Mouse (Mus musculus) hindbrain, embryonic 14.5 days (tissue): ENCODE results near the gene Pigs. TPM values are rescaled to one million over a fixed set of nuclear protein-coding genes. Genes with fewer than 3 reads are reported as not detected.
A peak's percentile ranks its signal among the peaks of the same experiment; 100 is the strongest.

Source experiments
- ATAC-seq: fragments of 200-750 bp; cut with Nextera tagmentation; 2 replicates; pipeline ENCODE4 v1.8.0; 2017; ENCODE audit warnings: moderate number of reproducible peaks, mild to moderate bottlenecking, moderate TSS enrichment, moderate library complexity; ENCODE audit not compliant: low FRiP score
- DNase-seq: peaks from one replicate; pipeline ENCODE4 v3.0.0-alpha.2; 2015; ENCODE audit warnings: low spot score
- H3K27ac ChIP-seq: fragments of 300-500 bp; sonication (generic); 2 replicates; pipeline ENCODE4 v1.5.1; 2014; ENCODE audit warnings: mild to moderate bottlenecking, moderate library complexity
- H3K27me3 ChIP-seq: fragments of 300-500 bp; sonication (generic); 2 replicates; pipeline ENCODE4 v1.6.1; 2014; ENCODE audit warnings: mild to moderate bottlenecking, low read length, mixed read lengths; ENCODE audit not compliant: control insufficient read depth, insufficient read depth
- H3K36me3 ChIP-seq: fragments of 300-500 bp; sonication (generic); replicated peaks from 2 replicates; pipeline ENCODE4 v1.6.1; 2014; ENCODE audit not compliant: control insufficient read depth, insufficient read depth
- H3K4me1 ChIP-seq: fragments of 300-500 bp; sonication (generic); replicated peaks from 2 replicates; pipeline ENCODE4 v1.6.1; 2014; ENCODE audit warnings: antibody characterized with exemption, low read length, mixed read lengths; ENCODE audit not compliant: control insufficient read depth, insufficient read depth
- H3K4me2 ChIP-seq: fragments of 300-500 bp; sonication (generic); replicated peaks from 2 replicates; pipeline ENCODE4 v1.6.1; 2014; ENCODE audit warnings: mild to moderate bottlenecking, moderate library complexity
- H3K4me3 ChIP-seq: fragments of 300-500 bp; sonication (generic); replicated peaks from 2 replicates; pipeline ENCODE4 v1.5.1; 2014; ENCODE audit warnings: mild to moderate bottlenecking, low read length
- H3K9ac ChIP-seq: fragments of 300-500 bp; sonication (generic); 2 replicates; pipeline ENCODE4 v1.6.1; 2014
- H3K9me3 ChIP-seq: fragments of 300-500 bp; sonication (generic); 2 replicates; pipeline ENCODE4 v1.6.1; 2016; ENCODE audit warnings: low read length; ENCODE audit not compliant: control insufficient read depth
- WGBS: fragments of 180-500 bp; shearing (Covaris S2); extraction: QIAGEN DNeasy Blood & Tissue Kit; methylation state at CpG from one replicate; pipeline ENCODE4 v1.1.7; 2014; 5-methylcytosine and 5-hydroxymethylcytosine counted together
- polyA plus RNA-seq: library from polyadenylated mRNA; unstranded; fragments of >200 nt; fragmentation: Nextera tagmentation; extraction: Ambion mirVana; gene quantifications from 2 replicates; pipeline ENCODE4 v1.2.1, GENCODE M21; 2014

Gene Pigs
- polyA plus RNA-seq, 1 experiment from 2014 or later: 76.5 TPM

- Histone ChIP-seq H3K27me3 (no peaks in the 10 kb centered on the region), H3K4me3 (no peak overlapping the region), H3K4me2 (no peak overlapping the region), H3K27ac (no peak overlapping the region), H3K9me3 (no peaks in the 10 kb centered on the region), H3K4me1 (no peaks in the 10 kb centered on the region), H3K9ac (no peak overlapping the region), H3K36me3 (peaks cover 8% of the 10 kb centered on the region)
- ATAC-seq (no peak), DNase-seq (no peak)
- WGBS: 75% methylated on average over 8 of the region's 8 CpGs
Measured at GRCm38 (mm10) chr11:78310861-78311511, 17.2 kb upstream of the Pigs start.

- Histone ChIP-seq H3K27ac (no peak overlapping the region), H3K36me3 (peaks cover 15% of the 10 kb centered on the region), H3K4me2 (no peak overlapping the region), H3K4me3 (no peak overlapping the region), H3K9me3 (no peaks in the 10 kb centered on the region), H3K4me1 (no peaks in the 10 kb centered on the region), H3K27me3 (no peaks in the 10 kb centered on the region), H3K9ac (no peak overlapping the region)
- WGBS: 97% methylated on average over 2 of the region's 2 CpGs
- ATAC-seq (no peak), DNase-seq (no peak)
Measured at GRCm38 (mm10) chr11:78313662-78314061, 14.6 kb upstream of the Pigs start.

- Histone ChIP-seq H3K9me3 (no peaks in the 10 kb centered on the region), H3K4me2 (no peak overlapping the region), H3K36me3 (peaks cover 12% of the 10 kb centered on the region), H3K27ac (no peak overlapping the region), H3K4me3 (no peak overlapping the region), H3K9ac (no peak overlapping the region), H3K4me1 (peaks cover 10% of the 10 kb centered on the region), H3K27me3 (no peaks in the 10 kb centered on the region)
- 85% methylated on average over 2 of the region's 2 CpGs for WGBS
- DNase-seq (no peak), ATAC-seq (no peak)
Measured at GRCm38 (mm10) chr11:78318411-78318810, 9.8 kb upstream of the Pigs start.

- DNase-seq (no peak), ATAC-seq (peak; percentile 54)
- H3K4me3 ChIP-seq: peak overlapping the region; percentile 26; the same call in 1 of the 2 replicates
- peak overlapping the region; percentile 76; the same call in 1 of the 2 replicates for H3K27ac ChIP-seq
- 55% methylated on average over 2 of the region's 2 CpGs for WGBS
- peak overlapping the region; percentile 36 for H3K4me2 ChIP-seq
- no peaks in the 10 kb centered on the region for H3K27me3 ChIP-seq
- H3K9me3 ChIP-seq: no peaks in the 10 kb centered on the region
- H3K9ac ChIP-seq: peak overlapping the region; percentile 47; the same call in 1 of the 2 replicates
- no peaks in the 10 kb centered on the region; the same call in 1 of the 2 replicates for H3K36me3 ChIP-seq
- H3K4me1 ChIP-seq: peaks cover 10% of the 10 kb centered on the region
Measured at GRCm38 (mm10) chr11:78322076-78322831, 6.0 kb upstream of the Pigs start.

GRCm38 (mm10) chr11:78322860-78323259, 5.4 kb upstream of the Pigs start, which contains the start of gene Aldoc:
TSS of gene Aldoc (plus strand) at chr11:78322968.
- no peaks in the 10 kb centered on the region; the same call in 1 of the 2 replicates for H3K36me3 ChIP-seq
- H3K4me1 ChIP-seq: peaks cover 10% of the 10 kb centered on the region
- H3K9me3 ChIP-seq: no peaks in the 10 kb centered on the region
- WGBS: 7% methylated on average over 15 of the region's 15 CpGs
- H3K9ac ChIP-seq: peak within 1 kb of the TSS; percentile 47; the same call in 1 of the 2 replicates
- H3K27ac ChIP-seq: peak within 1 kb of the TSS; percentile 76
- ATAC-seq (peak; percentile 82), DNase-seq (peak; percentile 61)
- H3K4me2 ChIP-seq: peak within 1 kb of the TSS; percentile 36
- H3K4me3 ChIP-seq: peak within 1 kb of the TSS; percentile 26
- no peaks in the 10 kb centered on the region for H3K27me3 ChIP-seq

- H3K27me3 ChIP-seq: no peaks in the 10 kb centered on the region
Measured at GRCm38 (mm10) chr11:78324000-78324785, 4.0 kb upstream of the Pigs start.

GRCm38 (mm10) chr11:78324965-78325364, 3.2 kb upstream of the Pigs start:
- Histone ChIP-seq H3K4me2 (peak overlapping the region; percentile 32), H3K27ac (peak overlapping the region; percentile 35; the same call in 1 of the 2 replicates), H3K27me3 (no peaks in the 10 kb centered on the region), H3K4me1 (peaks cover 19% of the 10 kb centered on the region), H3K9ac (no peak overlapping the region), H3K4me3 (peak overlapping the region; percentile 15), H3K9me3 (no peaks in the 10 kb centered on the region), H3K36me3 (no peaks in the 10 kb centered on the region)
- DNase-seq: no peak
- 93% methylated on average over 12 of the region's 12 CpGs for WGBS
- no peak for ATAC-seq

More at GRCm38 (mm10) chr11:78324000-78324785, 4.0 kb upstream of the Pigs start:
- H3K4me3 ChIP-seq: peak overlapping the region; percentile 15
- H3K9ac ChIP-seq: no peak overlapping the region; the same call in 1 of the 2 replicates
- peak overlapping the region; percentile 35; the same call in 1 of the 2 replicates for H3K27ac ChIP-seq
- DNase-seq (peak; percentile 63), ATAC-seq (peak; percentile 25; the same call in 1 of the 2 replicates)
- H3K4me1 ChIP-seq: peaks cover 14% of the 10 kb centered on the region
- peak overlapping the region; percentile 36 for H3K4me2 ChIP-seq
- 65% methylated on average over 15 of the region's 15 CpGs for WGBS
- no peaks in the 10 kb centered on the region for H3K9me3 ChIP-seq
- H3K36me3 ChIP-seq: no peaks in the 10 kb centered on the region

GRCm38 (mm10) chr11:78327215-78327614, 1.0 kb upstream of the Pigs start:
- ATAC-seq (no peak), DNase-seq (no peak)
- H3K4me1 ChIP-seq: peaks cover 19% of the 10 kb centered on the region
- 93% methylated on average over 4 of the region's 4 CpGs for WGBS
- no peak overlapping the region for H3K27ac ChIP-seq
- no peak overlapping the region for H3K4me3 ChIP-seq
- H3K4me2 ChIP-seq: no peak overlapping the region
- peaks cover 5% of the 10 kb centered on the region; the same call in 1 of the 2 replicates for H3K36me3 ChIP-seq
- H3K9ac ChIP-seq: no peak overlapping the region
- H3K9me3 ChIP-seq: no peaks in the 10 kb centered on the region
- H3K27me3 ChIP-seq: no peaks in the 10 kb centered on the region
